Mouse (Mus musculus): ENCODE data around the gene Psip1. TPM values are rescaled to one million over a fixed set of nuclear protein-coding genes. Genes with fewer than 3 reads are reported as not detected.
"Not testable (repeated sequence)": the region's sequence is repeated elsewhere in the genome, so short reads cannot be mapped to it uniquely, and the experiment has no call there.

Gene Psip1
- 122 and 128 TPM in 2 replicates for polyA plus RNA-seq (2011; ENCODE audit: insufficient read depth, insufficient read length, low replicate concordance, missing spikeins)

GRCm38 (mm10) chr4:83486117-83486901 is at the start of gene Psip1:
Gene Psip1, minus strand, starts transcription at chr4:83486459.
- WGBS, result 1% methylated on average over 83 of the region's 86 CpGs
- peak within 1 kb of the TSS; percentile 91 for H3K4me3 ChIP-seq (replicated peaks; ENCODE audit: control insufficient read depth, low read depth, low read length)

DNA sequence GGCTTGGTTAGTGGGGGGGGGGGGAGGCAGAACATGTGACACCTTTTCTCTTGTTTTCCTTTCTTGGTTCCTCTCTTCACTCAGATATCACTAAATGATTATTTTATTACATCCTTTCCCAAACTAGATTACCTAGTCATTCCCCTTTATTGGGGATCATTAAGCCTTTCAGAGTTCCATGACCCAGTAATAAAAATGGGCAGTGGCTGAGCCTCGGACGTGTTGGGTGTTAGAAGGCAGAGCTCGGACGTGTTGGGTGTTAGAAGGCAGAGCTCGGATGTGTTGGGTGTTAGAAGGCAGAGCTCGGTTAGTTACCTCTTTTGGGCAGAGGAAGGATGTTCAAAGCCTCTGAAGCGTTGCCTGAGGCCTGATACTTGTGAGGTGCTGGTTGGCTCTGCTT is 47.8 kb upstream of the Psip1 start:
- Histone ChIP-seq H3K27ac (ENCODE audit: control insufficient read depth, insufficient read depth, low read depth, low read length, poor library complexity) (no peak overlapping the region), H3K4me3 (replicated peaks; ENCODE audit: control insufficient read depth, low read depth, low read length) (no peak overlapping the region), H3K4me1 (ENCODE audit: control insufficient read depth, insufficient read depth, low read length) (no peaks in the 10 kb centered on the region)
- no peak for TF ChIP-seq CTCF (IDR thresholded peaks at IDR 0.05; ENCODE audit: control insufficient read depth, insufficient read depth, low read length)
- TF ChIP-seq POLR2A (IDR thresholded peaks at IDR 0.05; ENCODE audit: borderline replicate concordance, control insufficient read depth, low read depth, low read length), result no peak
- 80% methylated on average over 7 of the region's 7 CpGs for WGBS

More at GRCm38 (mm10) chr4:83486117-83486901, at the start of gene Psip1:
- H3K27ac ChIP-seq (ENCODE audit: control insufficient read depth, insufficient read depth, low read depth, low read length, poor library complexity), result peak within 1 kb of the TSS; percentile 97
- TF ChIP-seq CTCF (IDR thresholded peaks at IDR 0.05; ENCODE audit: control insufficient read depth, insufficient read depth, low read length) (no peak), POLR2A (IDR thresholded peaks at IDR 0.05; ENCODE audit: borderline replicate concordance, control insufficient read depth, low read depth, low read length) (peak; percentile 62; the same call in 1 of the 2 replicates)
- no peaks in the 10 kb centered on the region; the same call in 1 of the 2 replicates for H3K4me1 ChIP-seq (ENCODE audit: control insufficient read depth, insufficient read depth, low read length)

GRCm38 (mm10) chr4:83533168-83533911 is 47.1 kb upstream of the Psip1 start:
- 79% methylated on average over 9 of the region's 9 CpGs for WGBS
- TF ChIP-seq POLR2A (IDR thresholded peaks at IDR 0.05; ENCODE audit: borderline replicate concordance, control insufficient read depth, low read depth, low read length) (no peak), CTCF (IDR thresholded peaks at IDR 0.05; ENCODE audit: control insufficient read depth, insufficient read depth, low read length) (no peak)
- Histone ChIP-seq H3K27ac (ENCODE audit: control insufficient read depth, insufficient read depth, low read depth, low read length, poor library complexity) (no peak overlapping the region), H3K4me1 (ENCODE audit: control insufficient read depth, insufficient read depth, low read length) (no peaks in the 10 kb centered on the region), H3K4me3 (replicated peaks; ENCODE audit: control insufficient read depth, low read depth, low read length) (no peak overlapping the region)

- not testable (repeated sequence) for H3K4me1 ChIP-seq (ENCODE audit: control insufficient read depth, insufficient read depth, low read length); H3K27ac ChIP-seq (ENCODE audit: control insufficient read depth, insufficient read depth, low read depth, low read length, poor library complexity); H3K4me3 ChIP-seq (replicated peaks; ENCODE audit: control insufficient read depth, low read depth, low read length)
- 87% methylated on average over 4 of the region's 4 CpGs for WGBS
Measured at GRCm38 (mm10) chr4:83530060-83530459, 43.8 kb upstream of the Psip1 start.

DNA sequence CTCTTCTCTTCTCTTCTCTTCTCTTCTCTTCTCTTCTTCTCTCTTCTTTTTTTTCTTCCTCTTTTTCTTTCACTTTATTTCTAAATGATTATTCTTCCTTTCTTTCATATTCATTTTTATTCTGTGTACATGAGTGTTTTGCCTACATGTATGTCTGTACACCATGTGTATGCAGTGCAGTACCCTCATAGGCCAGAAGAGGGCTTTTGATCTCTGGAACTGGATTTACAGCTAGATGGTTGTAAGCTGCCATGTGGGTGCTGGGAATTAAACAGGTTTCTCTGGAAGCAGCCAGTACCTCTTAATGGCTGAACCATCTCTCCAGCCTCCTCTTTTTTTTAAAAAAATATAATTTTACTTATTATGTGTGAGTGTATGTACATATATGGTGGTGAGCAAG is 41.7 kb upstream of the Psip1 start:
- H3K27ac ChIP-seq (ENCODE audit: control insufficient read depth, insufficient read depth, low read depth, low read length, poor library complexity), result no peak overlapping the region
- H3K4me3 ChIP-seq (replicated peaks; ENCODE audit: control insufficient read depth, low read depth, low read length), result no peak overlapping the region
- TF ChIP-seq POLR2A (IDR thresholded peaks at IDR 0.05; ENCODE audit: borderline replicate concordance, control insufficient read depth, low read depth, low read length) (no peak), CTCF (IDR thresholded peaks at IDR 0.05; ENCODE audit: control insufficient read depth, insufficient read depth, low read length) (no peak)
- H3K4me1 ChIP-seq (ENCODE audit: control insufficient read depth, insufficient read depth, low read length), result no peaks in the 10 kb centered on the region; the same call in 1 of the 2 replicates

DNA sequence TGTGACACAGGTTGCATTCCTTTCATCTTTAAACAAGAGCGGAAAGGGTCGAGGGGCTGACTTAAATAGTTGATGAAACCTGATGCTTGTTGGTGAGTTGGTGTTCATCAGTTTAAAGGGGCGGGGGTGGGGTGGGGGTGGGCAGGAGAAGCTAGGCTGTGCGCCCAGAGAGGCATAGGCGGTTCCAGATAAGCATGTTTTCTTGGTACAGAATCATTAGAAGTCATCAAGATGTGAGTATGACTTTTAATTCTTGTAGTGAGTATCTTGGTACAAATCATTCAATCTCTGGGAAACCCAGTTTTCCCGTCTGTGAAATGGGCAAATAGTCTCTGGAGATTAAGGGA is 40.7 kb upstream of the Psip1 start:
- WGBS, result 67% methylated on average over 6 of the region's 6 CpGs
- Histone ChIP-seq H3K27ac (ENCODE audit: control insufficient read depth, insufficient read depth, low read depth, low read length, poor library complexity) (no peak overlapping the region), H3K4me1 (ENCODE audit: control insufficient read depth, insufficient read depth, low read length) (no peaks in the 10 kb centered on the region; the same call in 1 of the 2 replicates), H3K4me3 (replicated peaks; ENCODE audit: control insufficient read depth, low read depth, low read length) (no peak overlapping the region)
- TF ChIP-seq CTCF (IDR thresholded peaks at IDR 0.05; ENCODE audit: control insufficient read depth, insufficient read depth, low read length), result no peak
- TF ChIP-seq POLR2A (IDR thresholded peaks at IDR 0.05; ENCODE audit: borderline replicate concordance, control insufficient read depth, low read depth, low read length), result no peak

DNA sequence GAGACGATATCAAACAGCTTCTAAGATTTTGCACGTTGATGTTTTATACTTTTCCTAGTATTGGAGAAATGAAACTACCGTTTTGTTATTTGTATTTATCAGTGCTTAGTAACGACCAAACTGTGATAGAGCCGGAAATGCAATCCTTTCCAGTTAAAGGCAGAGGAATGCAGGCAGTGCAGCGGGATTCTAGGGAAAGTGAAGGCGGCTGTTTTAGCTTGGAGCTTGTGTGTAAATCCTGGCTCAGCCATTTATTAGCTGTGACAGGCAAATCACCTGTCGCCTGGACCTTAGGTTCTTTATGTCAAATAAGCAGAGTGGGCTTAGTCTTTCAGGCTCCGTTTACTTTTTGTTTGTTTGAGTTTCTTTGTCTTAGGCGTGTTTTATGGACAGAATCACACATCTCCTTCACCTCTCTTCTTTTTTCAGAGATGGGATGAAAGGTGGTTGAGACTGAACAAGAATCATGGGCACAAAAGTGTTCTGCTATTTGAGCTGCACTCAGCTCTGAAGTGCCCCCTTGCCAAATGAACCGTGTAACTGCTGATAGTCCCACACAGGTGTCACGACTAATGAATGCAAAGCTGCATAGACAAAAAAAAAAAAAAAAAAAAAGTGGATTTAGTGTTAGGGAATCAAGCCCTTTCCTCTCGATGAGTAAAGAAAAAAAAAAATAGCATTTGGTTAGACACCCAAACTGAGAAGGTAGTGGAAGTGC is 40.2 kb upstream of the Psip1 start:
- H3K4me3 ChIP-seq (replicated peaks; ENCODE audit: control insufficient read depth, low read depth, low read length), result no peak overlapping the region
- H3K27ac ChIP-seq (ENCODE audit: control insufficient read depth, insufficient read depth, low read depth, low read length, poor library complexity), result no peak overlapping the region
- no peaks in the 10 kb centered on the region; the same call in 1 of the 2 replicates for H3K4me1 ChIP-seq (ENCODE audit: control insufficient read depth, insufficient read depth, low read length)
- TF ChIP-seq CTCF (IDR thresholded peaks at IDR 0.05; ENCODE audit: control insufficient read depth, insufficient read depth, low read length) (no peak), POLR2A (IDR thresholded peaks at IDR 0.05; ENCODE audit: borderline replicate concordance, control insufficient read depth, low read depth, low read length) (no peak)
- 27% methylated on average over 13 of the region's 13 CpGs for WGBS

- H3K4me3 ChIP-seq (replicated peaks; ENCODE audit: control insufficient read depth, low read depth, low read length), result peak overlapping the region; percentile 98
- TF ChIP-seq POLR2A (IDR thresholded peaks at IDR 0.05; ENCODE audit: borderline replicate concordance, control insufficient read depth, low read depth, low read length) (no peak), CTCF (IDR thresholded peaks at IDR 0.05; ENCODE audit: control insufficient read depth, insufficient read depth, low read length) (no peak)
- WGBS, result 0% methylated on average over 18 of the region's 18 CpGs
Measured at GRCm38 (mm10) chr4:83525690-83526055, 39.4 kb upstream of the Psip1 start.

More at GRCm38 (mm10) chr4:83525690-83526055, 39.4 kb upstream of the Psip1 start:
- Histone ChIP-seq H3K4me1 (ENCODE audit: control insufficient read depth, insufficient read depth, low read length) (no peaks in the 10 kb centered on the region; the same call in 1 of the 2 replicates), H3K27ac (ENCODE audit: control insufficient read depth, insufficient read depth, low read depth, low read length, poor library complexity) (peak overlapping the region; percentile 76)

Measured in bone marrow, adult 2 months (tissue).